Mouse (Mus musculus) kidney, adult 18-20 months (tissue): Measurements from ENCODE around the gene Dhrs3.

Source experiments
- DNase-seq: peaks from one replicate; pipeline ENCODE4 v3.0.0; 2021

Gene Dhrs3

DNA sequence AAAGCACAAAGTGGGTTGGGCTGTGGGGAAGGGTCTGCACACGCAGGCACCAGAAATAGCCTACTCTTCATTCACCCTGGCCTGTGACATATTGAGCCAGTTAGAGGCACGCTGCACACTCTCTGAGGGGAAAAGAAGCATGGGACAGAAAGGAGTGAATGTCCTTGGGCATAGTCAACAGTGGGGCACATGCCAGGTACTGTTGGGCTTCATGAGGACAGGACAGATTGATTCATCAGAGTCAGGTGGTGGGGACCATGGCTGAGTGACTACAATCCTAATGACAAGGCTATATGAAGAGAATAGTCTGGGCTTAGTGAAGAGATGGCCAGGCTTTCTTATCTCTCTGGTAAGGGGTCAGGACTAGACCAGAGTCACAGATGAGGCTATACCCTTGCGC lies 49.8 kb downstream of the Dhrs3 start:
- DNase-seq = no peak

DNA sequence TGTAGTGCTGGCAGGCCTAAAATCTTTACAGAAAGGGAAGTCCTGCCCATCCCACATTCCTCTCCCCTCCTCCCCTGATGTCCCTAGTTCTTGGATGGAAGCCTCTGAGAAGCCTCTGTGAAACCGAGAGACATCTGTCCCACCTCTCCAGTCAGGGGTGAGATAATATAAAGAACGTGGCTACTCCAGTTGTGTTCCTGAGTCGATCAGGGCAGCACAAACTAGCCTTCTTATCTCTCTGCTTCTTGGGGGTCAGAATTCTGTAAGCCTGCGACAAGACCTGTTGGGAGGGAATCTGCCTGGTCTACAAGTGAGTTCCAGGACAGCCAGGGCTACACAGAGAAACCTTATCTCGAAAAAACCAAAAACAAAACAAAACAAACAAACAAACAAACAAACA lies 50.6 kb downstream of the Dhrs3 start:
- no peak for DNase-seq

DNA sequence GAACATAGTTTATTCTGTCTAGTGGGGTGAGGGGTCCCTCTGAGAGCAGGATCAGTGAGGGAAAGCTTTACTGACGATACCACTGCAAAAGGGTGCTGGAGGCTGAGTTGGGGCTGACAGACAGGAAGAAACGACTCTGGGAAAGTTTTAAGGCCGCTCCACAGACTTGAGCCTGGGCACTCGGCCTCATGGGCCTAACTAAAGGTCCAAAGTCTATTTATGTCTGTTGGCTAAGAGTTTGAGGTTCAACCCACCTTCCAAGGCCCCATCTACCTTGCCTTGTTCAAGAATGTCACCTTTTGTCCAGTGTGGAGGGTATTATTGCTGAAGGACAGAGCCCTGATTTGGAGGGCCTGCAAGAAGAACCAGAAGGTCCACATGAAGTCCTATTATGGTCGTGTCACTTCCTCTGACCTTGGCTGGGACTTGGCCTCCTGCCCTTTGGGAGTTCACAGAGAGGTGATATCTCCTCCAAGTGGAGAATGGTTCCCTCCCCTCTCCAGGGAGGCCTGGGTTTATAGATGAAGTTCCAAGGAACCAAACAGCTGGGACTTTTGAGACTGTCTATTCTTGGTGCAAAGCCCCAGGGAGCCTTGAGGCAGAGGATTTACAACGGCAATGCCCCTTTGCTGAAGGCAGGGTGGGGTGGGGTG lies 55.2 kb downstream of the Dhrs3 start:
- DNase-seq = peak; percentile 89

DNA sequence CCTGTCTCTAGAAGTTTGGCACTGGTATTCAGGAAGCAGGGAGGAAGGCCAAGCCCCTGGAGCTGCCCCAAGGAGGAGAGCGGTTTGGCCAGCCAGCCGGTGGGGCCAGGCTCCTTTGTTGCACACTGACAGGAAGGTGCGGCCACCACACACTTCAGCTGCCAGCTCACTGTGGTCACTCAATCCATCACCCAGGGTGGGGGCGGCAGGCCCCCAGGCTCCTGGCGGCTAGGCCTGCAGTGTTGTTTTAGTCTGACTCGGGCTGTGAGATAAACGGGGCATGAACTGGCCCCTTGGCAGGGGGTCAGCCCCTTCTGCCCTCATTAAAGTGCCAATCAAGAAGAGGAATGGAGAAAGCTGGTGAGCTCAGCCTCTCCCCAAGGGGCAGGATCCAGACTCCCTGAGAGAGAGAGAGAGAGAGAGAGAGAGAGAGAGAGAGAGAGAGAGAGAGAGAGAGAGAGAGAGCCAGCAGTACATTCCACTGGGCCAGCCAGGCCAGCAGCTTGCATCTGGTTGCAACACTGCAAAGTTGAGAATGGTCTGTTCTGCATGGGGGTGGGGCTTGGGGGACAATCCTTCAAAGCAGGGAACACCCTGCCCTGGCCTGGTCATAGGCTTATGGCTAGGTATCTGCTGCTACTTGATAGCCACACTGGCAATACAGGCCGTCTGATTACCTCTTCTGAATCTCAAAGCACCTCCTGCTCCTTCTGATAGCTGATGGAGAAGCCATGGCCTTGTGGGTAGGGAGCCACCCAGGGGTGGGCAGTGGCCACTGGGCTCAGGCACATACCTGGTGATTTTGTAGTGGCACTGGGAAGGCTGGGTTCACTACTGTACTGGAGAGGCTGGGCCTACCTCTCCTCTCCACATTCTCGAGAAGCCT lies 57.1 kb downstream of the Dhrs3 start:
- peak; percentile 83 for DNase-seq

- DNase-seq = no peak
Observed at GRCm38 (mm10) chr4:144950327-144950711, 57.7 kb downstream of the Dhrs3 start.

DNA sequence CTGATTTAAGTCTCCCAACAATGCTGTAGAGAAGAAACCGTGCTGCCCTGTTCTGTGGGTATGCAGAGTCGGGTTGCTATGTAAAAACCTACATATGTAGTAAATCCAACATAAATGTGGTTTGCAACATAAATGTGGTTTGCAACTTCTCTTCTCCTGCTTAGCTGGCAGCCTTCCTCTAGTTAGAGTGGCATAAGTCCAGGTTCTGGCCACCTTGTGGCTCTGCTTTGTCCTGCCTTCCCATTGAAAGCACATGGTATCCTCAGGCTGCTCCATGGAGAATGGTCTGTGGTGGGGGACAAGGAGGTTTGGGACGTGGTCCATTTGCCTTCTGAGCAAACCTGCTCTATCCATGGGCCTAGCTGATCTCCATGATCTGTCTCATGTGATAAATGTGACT lies 58.3 kb downstream of the Dhrs3 start:
- no peak for DNase-seq

DNA sequence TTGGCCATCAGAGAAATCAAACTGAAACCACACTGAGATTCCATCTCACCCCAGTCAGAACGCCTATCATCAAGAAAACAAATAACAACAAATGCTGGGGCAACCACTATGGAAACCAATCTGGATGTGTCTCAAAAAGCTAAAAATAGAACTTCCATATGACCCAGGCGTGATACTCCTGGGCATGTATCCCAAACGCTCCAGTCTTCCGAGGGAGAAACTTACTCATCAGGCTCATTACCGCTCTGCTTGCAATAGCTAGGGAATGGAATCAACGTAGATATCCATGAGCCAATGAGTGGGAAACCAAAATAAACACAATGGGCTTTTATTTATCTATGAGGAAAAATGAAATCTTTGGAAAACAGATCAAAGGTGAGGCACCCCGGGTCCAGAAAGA lies 59.2 kb downstream of the Dhrs3 start:
- no peak for DNase-seq

DNA sequence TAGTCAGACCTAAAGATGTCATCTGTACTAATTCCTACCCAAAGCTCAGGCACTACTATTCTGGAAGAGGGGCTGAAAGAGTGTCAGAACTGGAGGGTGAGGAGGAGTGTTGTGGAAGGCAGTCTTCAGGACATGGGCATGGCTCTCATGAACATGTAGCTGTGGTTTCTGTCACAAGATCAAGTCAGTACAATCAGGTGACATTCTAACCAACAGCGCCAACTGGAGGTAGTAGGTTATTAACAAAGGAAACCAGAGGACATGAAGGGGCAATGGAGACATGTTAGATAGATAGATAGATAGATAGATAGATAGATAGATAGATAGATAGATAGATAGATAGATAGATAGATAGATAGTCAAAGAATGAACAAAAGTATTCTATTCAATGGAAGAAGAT lies 60.8 kb downstream of the Dhrs3 start:
- DNase-seq = no peak

GRCm38 (mm10) chr4:144955863-144956262 lies 63.2 kb downstream of the Dhrs3 start:
- DNase-seq = no peak

- DNase-seq = no peak
Observed at GRCm38 (mm10) chr4:144956293-144956692, 63.7 kb downstream of the Dhrs3 start.

GRCm38 (mm10) chr4:144957186-144957585 lies 64.6 kb downstream of the Dhrs3 start:
- peak; percentile 85 for DNase-seq

DNA sequence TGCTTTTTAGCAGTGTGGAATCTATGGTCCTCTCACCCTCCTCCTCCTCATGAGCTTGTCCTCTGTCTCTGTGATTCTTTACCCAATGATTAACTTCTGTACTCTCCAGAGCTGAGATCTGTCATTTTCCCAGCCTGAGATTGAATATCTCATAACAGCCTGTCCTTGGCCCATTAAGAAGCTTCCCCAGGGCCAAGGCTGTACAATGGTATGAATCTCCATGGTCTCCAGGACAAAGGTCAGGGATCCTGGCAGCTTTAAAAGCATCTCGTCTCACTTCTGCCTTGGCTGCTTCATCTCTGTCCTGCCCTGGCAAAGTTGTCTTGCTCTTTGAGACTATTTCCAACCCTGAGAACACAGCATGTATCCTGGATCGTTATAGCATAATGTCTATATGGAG lies 65.1 kb downstream of the Dhrs3 start:
- DNase-seq = peak; percentile 60

- peak; percentile 95 for DNase-seq
Observed at GRCm38 (mm10) chr4:144960188-144960904, 67.7 kb downstream of the Dhrs3 start.

GRCm38 (mm10) chr4:144961232-144961631 lies 68.6 kb downstream of the Dhrs3 start:
- DNase-seq = no peak

DNA sequence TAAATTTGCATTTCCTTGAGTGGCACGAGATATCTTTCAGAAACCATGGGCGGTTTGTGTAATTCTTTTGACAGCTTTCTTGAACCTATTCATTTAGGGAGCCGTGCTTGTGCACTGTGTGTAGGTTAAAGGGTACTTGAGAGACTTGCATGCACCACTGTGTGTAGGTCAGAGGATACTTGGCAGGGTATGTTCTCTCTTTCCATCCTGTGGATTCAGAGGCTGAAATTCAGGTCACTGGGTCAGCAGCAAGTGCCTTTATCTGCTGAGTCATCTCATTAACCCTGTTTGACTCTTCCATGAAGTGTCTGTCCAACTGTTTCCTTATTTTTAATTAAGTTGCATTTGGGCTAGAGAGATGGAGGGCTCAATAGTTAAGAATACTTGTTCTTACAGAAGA lies 69.1 kb downstream of the Dhrs3 start:
- DNase-seq = no peak

DNA sequence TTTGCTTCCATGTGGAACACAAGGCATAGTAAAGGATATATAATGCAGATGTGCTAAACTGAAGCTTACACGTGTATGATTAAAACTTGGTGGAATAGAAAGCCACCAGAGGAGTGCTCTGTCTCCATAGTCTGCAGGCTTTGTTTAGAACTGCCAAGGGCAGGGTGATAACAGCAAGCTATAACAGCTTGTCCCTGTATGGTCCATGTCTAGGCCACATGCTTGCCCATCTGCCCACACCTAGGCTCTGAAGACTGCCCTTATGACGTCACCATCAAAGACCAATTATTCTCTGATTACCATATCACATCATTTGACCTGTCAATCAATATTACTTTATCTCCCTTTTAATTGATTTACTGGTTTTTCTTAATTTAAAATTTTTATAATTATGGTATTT lies 72.6 kb downstream of the Dhrs3 start:
- no peak for DNase-seq

DNA sequence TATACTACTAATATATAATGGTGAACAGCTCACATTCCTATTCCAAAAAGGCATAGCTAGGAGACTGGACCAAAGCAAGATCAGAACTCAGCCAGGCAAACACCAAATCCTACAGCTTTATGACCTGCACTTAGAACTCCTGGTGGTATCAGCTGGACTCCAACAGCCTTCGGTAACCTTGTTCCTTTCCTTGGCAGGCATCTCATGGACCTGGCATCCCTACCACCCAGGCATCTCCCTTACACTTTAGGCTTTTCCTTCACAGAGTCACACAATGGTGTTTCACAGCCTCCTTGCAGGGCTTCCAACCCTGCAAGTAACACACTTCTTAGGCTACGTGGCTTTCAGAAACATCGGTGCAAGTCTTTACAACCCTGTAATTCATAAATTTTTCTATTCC lies 75.7 kb downstream of the Dhrs3 start:
- no peak for DNase-seq

DNA sequence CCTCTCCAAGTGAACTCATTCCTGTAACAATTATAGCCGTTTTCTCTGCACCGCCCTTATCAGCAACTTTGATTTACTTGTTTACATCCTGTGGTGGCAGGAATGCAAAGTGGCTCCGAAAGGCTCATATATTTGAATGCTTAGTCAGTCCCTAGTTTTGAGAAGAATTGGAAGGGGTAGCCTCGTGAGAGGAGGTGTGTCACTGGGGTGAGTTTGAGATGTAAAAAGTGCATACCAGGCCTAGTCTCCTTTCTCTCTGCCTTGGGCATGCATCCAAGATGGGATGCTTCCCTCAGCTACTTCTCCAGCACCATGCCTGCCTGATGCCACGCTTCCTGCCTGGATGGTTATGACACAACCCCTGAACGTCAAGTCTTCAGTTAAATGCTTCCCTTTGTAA lies 76.4 kb downstream of the Dhrs3 start:
- DNase-seq = no peak

DNA sequence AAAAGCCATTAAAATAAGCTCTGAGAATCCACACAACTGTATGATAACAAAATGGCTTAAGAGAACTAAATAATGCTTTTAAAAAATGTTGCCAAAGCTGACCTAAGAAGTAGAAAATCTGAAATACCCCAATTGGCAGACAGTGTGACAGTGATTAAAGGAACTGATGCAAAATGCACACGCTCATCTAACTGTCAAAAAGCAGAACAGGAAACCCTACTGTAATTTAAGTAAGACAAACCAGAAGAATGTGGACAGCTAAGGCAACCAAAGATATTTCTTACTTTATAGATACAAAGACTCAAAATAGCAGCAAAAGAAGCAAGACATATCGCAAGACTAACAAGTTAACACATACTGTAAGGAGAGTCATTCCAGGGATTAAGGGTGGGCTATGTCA lies 78.4 kb downstream of the Dhrs3 start:
- DNase-seq = no peak

- DNase-seq = peak; percentile 75
Observed at GRCm38 (mm10) chr4:144972948-144973720, 80.5 kb downstream of the Dhrs3 start.

GRCm38 (mm10) chr4:144974458-144974857 lies 81.8 kb downstream of the Dhrs3 start:
- DNase-seq = no peak

DNA sequence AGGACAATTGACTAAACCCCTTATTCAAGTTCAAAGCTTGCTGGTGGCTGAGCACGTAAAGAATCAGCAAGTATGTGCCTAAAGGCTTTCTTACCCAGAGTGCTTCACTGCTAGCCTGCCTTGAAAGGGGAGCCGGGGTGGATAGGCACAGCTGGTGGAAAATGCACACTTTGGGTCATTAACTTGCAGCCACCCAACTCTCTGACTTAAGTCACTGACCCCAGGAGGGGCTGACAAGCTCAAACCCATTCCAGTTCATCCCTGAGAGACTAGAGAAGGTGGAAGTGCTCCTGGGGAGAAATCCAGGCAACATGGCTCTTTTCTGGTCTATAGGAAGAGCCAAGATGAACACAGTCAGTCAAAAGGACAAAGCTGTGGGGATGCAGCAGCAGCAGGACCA lies 82.9 kb downstream of the Dhrs3 start:
- DNase-seq = no peak

DNA sequence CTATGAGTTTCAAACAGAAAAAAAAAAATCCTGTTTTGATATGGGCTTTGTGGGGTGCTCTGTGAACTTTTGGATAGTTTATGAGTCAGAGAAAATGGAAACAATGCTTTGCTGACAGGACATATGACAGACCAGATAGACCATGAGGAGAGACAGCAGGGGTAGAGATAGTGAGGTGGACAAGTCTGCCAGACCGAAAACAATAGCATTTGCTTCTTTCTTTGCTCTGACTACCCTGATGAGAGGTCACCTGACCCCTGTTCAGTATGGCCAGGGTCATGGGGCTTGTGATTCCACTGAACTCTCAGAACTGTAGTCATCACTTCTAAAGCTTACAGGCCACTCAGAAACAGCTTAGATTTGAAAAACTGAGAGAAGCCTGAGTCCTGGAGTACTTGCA lies 84.4 kb downstream of the Dhrs3 start:
- DNase-seq = no peak
